Mouse (Mus musculus) stomach, embryonic 16.5 days (tissue): ENCODE data around the gene Ezr. TPM values are rescaled to one million over a fixed set of nuclear protein-coding genes. Genes with fewer than 3 reads are reported as not detected.

Experiments used
- polyA plus RNA-seq: library from polyadenylated mRNA; unstranded; fragments of >200 nt; fragmentation: Nextera tagmentation; extraction: Ambion mirVana; gene quantifications from 2 replicates; pipeline ENCODE4 v1.2.1, GENCODE M21; 2015

The Ezr gene
- polyA plus RNA-seq, 1 experiment from 2014 or later, result 266 TPM

Other genes starting within 250 kb of the Ezr start
- 34.9 and 35.7 TPM in 2 replicates for gene Dynlt1c, start 181.1 kb downstream of the Ezr start, polyA plus RNA-seq
- gene Dynlt1f, start 126.9 kb downstream of the Ezr start, polyA plus RNA-seq, result 211 and 215 TPM in 2 replicates
- gene Sytl3, start 123.7 kb downstream of the Ezr start, polyA plus RNA-seq, result 1.1 and 1.3 TPM in 2 replicates
- gene Rsph3b, start 165.9 kb upstream of the Ezr start, polyA plus RNA-seq, result 43.5 and 51.8 TPM in 2 replicates
- gene Tagap1, start 178.4 kb upstream of the Ezr start, polyA plus RNA-seq, result 35.8 and 37.6 TPM in 2 replicates
- gene Rnaset2b, start 187.8 kb upstream of the Ezr start, polyA plus RNA-seq, result 245 and 270 TPM in 2 replicates
- 0.37 TPM in 1 of 2 replicates, not detected in the other for gene Gm49721, start 196.1 kb upstream of the Ezr start, polyA plus RNA-seq
- not detected in 2 replicates for gene Gm1604a, start 242.8 kb upstream of the Ezr start, polyA plus RNA-seq